Mouse (Mus musculus): ENCODE measurements around the gene Rab11a.

Gene Rab11a

GRCm38 (mm10) chr9:64737406-64738201 is at the start of gene Rab11a:
Gene Rab11a, minus strand, starts transcription at chr9:64737758.
- DNase-seq (ENCODE audit: low spot score in 2 of 2), result peak; percentile 97 to 98

GRCm38 (mm10) chr9:64786216-64786905 is 48.8 kb upstream of the Rab11a start:
- peak in 1 of 2 experiments; percentile 49 for DNase-seq (ENCODE audit: low spot score in 2 of 2)

GRCm38 (mm10) chr9:64784841-64785240 is 47.3 kb upstream of the Rab11a start:
- DNase-seq (ENCODE audit: low spot score in 2 of 2), result peak in 1 of 2 experiments; percentile 59

- DNase-seq (ENCODE audit: low spot score in 2 of 2), result no peak
Measured at GRCm38 (mm10) chr9:64783511-64783910, 46.0 kb upstream of the Rab11a start.

DNA sequence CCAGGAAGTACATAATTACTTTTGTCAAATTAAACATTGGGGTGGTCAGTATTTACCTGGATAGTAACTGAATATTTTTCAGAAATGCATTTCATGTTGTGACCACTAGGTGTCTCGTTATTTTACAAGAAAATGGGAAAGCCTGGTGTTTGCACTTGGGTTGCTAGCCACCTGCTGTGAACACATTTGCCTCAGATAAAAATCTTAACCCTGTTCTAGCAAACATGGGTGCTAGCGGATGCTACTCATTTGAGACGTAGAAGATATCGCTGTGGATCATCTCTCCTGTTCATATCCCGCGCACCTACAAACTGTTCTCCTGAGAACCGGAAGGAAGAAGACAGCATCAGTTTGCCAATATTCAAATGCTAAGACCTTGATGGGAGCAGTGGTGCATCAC is 42.1 kb upstream of the Rab11a start:
- DNase-seq (ENCODE audit: low spot score in 2 of 2), result no peak

DNA sequence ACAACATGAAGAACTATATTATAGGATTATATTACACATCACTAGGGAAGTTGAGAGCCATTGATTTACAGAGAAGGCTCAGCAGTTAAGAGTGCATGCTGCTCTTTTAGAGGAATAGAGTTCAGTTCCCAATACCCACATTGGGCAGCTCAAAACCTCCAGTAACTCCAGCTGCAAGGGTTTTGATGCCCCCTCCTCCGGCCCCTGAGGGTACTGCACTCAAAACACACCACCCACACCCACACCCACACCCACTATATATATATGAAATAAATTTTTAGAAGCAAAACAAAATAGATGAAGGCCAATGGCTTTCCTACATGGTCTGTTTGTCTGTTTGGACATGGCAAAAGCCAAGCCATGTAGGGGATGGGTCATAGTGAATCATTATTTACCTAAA is 40.6 kb upstream of the Rab11a start:
- no peak for DNase-seq (ENCODE audit: low spot score in 2 of 2)

GRCm38 (mm10) chr9:64777441-64777987 is 40.0 kb upstream of the Rab11a start:
- DNase-seq (ENCODE audit: low spot score in 2 of 2), result no peak

GRCm38 (mm10) chr9:64775491-64775890 is 37.9 kb upstream of the Rab11a start:
- DNase-seq (ENCODE audit: low spot score in 2 of 2), result no peak

GRCm38 (mm10) chr9:64774883-64775282 is 37.3 kb upstream of the Rab11a start:
- no peak for DNase-seq (ENCODE audit: low spot score in 2 of 2)

DNA sequence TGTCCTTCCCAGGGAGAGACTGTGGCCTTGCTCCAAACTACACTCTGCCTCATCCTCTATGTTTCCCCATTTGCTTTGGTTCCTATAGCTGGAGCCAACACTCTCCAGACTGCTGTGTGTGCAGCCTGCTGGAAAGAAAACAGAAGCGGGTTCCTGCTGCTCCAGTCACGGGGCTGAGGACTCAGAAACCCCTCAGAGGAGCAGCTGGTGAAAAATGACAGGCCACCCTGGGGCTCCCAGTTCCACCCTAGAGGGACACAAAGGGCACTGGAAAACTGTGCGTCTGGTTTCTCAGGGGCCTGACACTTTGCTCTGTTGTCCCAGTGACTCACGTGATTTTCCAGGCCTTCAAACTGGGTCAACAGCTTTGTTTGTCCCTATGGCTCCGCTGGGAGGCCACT is 36.9 kb upstream of the Rab11a start:
- DNase-seq (ENCODE audit: low spot score in 2 of 2), result peak; percentile 67 to 76

DNA sequence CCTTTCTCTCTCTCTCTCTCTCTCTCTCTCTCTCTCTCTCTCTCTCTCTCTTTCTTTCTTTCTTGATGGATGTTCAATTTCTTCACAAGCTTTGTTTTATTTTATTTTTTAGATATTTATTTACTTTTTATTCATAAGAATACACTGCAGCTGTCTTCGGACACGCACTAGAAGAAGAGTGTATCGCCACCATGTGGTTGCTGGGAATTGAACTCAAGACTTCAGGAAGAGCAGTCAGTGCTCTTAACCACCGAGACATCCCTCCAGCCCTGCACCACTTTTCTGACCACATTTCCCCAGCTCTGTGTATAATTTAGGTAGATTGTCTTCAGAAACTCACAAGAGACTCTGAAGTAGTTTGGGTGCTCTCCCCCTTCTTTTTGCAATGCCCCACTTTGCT is 36.4 kb upstream of the Rab11a start:
- peak in 1 of 2 experiments; percentile 57 for DNase-seq (ENCODE audit: low spot score in 2 of 2)

DNA sequence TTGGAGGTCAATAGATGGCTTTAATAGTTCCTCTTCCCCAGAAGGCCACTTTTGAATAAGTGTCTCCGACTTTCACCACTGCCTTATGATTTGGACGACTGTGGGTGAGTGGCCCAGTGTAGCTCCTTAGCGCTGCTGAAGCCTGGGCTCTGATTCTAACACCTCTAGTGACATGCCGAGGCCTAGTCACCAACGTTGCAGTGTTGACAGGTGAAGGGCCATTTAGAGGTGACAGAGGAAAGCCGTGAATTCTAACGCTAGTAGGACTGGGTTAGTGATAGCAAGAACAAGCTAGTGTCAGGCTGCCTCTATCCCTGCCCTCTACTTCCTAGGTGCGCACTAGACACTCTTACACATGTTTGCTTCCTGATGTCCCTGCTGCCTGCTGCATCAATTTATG is 35.7 kb upstream of the Rab11a start:
- DNase-seq (ENCODE audit: low spot score in 2 of 2), result no peak

GRCm38 (mm10) chr9:64771236-64771635 is 33.7 kb upstream of the Rab11a start:
- peak; percentile 81 to 83 for DNase-seq (ENCODE audit: low spot score in 2 of 2)

GRCm38 (mm10) chr9:64770411-64770849 is 32.9 kb upstream of the Rab11a start:
- no peak for DNase-seq (ENCODE audit: low spot score in 2 of 2)

DNA sequence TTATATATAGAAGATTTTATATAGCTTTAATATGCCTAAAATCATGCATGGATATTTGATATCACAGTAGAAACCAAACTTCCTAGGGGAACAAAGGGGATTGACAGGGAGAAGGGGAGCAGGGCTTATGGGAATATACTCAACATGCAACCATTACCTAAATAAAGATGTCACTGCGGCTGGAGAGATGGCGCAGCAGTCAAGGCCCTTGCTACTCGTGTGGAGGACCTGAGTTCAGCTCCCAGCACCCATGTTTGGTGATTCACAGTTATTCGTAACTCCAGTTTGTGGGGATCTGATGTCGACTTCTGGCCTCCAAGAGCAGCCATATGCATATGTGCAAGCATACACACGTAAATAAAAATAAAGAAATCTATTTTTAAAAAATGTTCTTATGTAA is 32.4 kb upstream of the Rab11a start:
- no peak for DNase-seq (ENCODE audit: low spot score in 2 of 2)

DNA sequence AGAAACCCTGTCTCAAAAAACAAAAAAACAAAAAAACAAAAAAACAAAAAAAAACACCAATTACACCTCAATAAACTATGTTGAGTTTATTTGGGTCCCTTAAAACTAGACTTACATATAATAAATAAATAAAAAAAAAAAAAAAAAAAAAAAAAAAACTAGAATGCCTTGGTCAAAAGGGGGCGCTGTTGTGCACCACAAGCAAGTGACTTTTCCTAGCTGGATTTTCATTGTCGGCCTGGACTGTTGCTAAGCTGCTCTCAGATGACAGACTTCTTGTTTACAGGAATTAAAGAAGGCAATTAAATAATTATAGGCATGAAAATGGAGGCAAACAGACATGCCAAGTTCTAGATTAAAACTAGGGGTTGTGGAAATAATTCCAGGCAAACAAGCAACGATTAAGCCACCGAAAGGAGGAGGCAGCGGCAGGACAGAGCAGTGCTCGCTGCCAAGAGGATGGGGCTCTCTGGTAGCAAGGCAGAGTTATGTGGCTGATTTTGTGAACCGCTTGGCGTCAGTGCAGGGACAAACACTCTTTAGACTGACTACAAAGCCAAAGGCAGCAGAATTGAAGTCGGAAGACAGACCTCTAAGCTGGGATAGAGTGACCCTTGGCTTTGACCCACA is 31.6 kb upstream of the Rab11a start:
- DNase-seq (ENCODE audit: low spot score in 2 of 2), result peak; percentile 43 to 62

DNA sequence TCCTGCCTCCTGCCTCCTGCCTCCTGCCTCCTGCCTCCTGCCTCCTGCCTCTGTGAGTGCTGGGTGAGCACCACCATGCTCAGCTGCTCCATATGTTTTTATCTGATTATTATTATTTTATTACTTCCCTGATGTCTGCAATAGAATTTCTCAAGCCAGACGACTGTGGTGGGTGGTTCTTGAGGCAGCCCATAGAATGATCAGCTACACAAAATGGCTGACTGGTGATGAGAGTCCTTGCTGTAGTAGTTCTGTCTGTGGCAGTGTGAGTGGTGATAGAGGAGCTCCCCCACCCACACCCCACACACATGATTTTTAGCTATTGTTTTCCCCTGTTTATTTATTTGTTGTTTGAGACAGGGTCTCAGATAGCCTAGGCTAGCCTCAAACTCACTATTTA is 30.2 kb upstream of the Rab11a start:
- no peak for DNase-seq (ENCODE audit: low spot score in 2 of 2)

- DNase-seq (ENCODE audit: low spot score in 2 of 2), result no peak
Measured at GRCm38 (mm10) chr9:64766136-64766535, 28.6 kb upstream of the Rab11a start.

DNA sequence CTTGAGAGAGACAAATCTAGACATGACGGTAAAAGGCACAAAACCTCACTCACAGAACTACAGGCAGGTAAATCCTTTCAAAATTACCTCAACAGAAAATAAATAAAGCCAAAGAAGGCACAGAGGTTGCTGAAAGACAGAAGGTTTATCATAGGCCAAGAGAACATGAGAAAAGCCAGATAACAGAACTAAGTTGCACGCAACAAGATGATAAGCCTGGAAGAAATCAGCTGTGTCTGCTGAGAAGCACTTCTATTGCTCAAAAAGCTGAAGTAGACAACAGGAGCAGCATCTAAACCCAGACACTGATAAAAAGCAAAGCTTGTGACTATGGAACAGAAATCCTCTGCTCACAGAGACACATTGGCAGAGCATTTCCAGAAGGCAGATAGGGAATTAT is 27.3 kb upstream of the Rab11a start:
- DNase-seq (ENCODE audit: low spot score in 2 of 2), result no peak

DNA sequence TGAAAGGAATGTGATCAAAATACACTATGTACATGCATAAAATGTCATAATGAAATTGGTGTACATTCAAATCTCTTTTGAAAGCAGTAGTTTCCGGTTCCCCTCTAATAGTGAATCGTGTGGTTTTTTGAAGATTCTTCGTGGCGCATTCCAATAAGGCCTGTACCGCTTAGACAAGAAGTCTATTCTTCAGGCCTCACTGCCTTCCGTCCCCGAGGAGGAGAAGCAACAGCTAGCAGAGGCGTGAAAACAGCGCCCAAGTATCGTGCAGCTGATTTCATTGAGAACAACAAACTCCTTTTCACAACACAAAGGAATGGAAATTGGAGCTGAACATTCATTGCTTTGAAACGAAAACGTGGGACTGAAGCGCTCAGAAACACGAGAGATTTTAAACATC is 20.5 kb upstream of the Rab11a start:
- DNase-seq (ENCODE audit: low spot score in 2 of 2), result peak; percentile 53 to 68

- no peak for DNase-seq (ENCODE audit: low spot score in 2 of 2)
Measured at GRCm38 (mm10) chr9:64752575-64752974, 15.0 kb upstream of the Rab11a start.

- no peak for DNase-seq (ENCODE audit: low spot score in 2 of 2)
Measured at GRCm38 (mm10) chr9:64749314-64749713, 11.8 kb upstream of the Rab11a start.

All from right cerebral cortex, postnatal 10 days (tissue).